Mouse (Mus musculus) E14TG2a.4 (cell line): ENCODE results near the gene H3f3a.

Source experiments
- CTCF ChIP-seq: conservative IDR thresholded peaks from 2 replicates; pipeline ENCODE4 v1.5.1; 2014; ENCODE audit warnings: low read length
- NANOG ChIP-seq: IDR thresholded peaks from 2 replicates; pipeline ENCODE4 v1.6.1; 2014; ENCODE audit warnings: borderline replicate concordance, low read length, mixed read lengths
- POU5F1 ChIP-seq: IDR thresholded peaks from 2 replicates; pipeline ENCODE4 v1.6.1; 2014; ENCODE audit warnings: low read length, borderline replicate concordance

DNA sequence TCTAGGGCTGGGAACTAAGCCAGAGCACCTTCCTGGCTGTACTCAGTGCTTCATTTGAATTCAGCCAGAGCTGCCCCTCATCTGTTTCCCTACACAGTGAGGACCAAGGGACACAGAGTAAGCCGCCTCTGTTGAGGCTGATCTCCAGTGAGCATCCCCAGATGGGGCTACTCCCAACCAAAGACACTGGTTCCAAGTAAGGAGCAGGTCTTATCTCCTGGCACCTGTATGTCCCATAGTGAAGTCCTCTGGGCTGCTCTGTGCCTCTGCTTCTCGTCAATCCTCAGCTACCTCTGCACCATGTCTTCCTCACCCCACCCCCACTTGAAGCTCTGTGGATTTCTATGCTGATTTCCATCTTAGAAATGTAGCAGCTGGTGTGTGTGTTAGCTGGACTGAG, 4.3 kb upstream of the H3f3a start:
- TF ChIP-seq CTCF (no peak), NANOG (no peak), POU5F1 (no peak)
